Mouse (Mus musculus): ENCODE results near the gene Pgbd5. TPM values are rescaled to one million over a fixed set of nuclear protein-coding genes. Genes with fewer than 3 reads are reported as not detected.

Gene Pgbd5
- total RNA-seq, 2 experiments from 2014 or later = 208 to 221 TPM

DNA sequence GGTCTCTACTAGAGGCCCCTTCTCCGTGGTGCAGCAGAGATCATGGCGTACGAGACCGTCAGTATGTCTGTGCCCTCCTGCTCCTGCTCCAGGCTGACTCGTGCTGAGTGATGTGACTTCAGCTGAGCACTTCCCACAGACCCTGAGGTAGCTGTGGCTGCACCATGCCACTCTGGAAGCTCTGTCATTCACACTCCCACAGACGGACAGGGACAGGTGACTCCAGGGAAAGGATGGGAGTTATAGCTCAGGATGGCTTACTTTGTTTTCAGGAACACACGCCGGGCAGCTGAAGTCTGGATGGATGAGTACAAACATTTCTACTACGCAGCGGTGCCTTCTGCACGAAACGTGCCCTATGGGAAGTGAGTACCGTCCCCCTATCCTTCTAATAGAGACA lies 103.2 kb downstream of the Pgbd5 start:
- no peak overlapping the region for H3K27ac ChIP-seq
- DNase-seq (ENCODE audit: extremely low spot score in 1 of 2, low spot score in 2 of 2) = no peak
- no peak for TF ChIP-seq CTCF (IDR thresholded peaks at IDR 0.05)
- intact Hi-C loops (cut with DNase I) = no loop called here
- no peak overlapping the region for H3K4me3 ChIP-seq

- no peak for DNase-seq (ENCODE audit: extremely low spot score in 1 of 2, low spot score in 2 of 2)
- no peak for TF ChIP-seq CTCF (IDR thresholded peaks at IDR 0.05)
- Histone ChIP-seq H3K4me3 (no peak overlapping the region), H3K27ac (no peak overlapping the region)
- intact Hi-C loops (cut with DNase I) = no loop called here
Observed at GRCm38 (mm10) chr8:124331706-124332105, 107.8 kb downstream of the Pgbd5 start.

GRCm38 (mm10) chr8:124331094-124331493 lies 108.4 kb downstream of the Pgbd5 start:
- Histone ChIP-seq H3K27ac (no peak overlapping the region), H3K4me3 (no peak overlapping the region)
- TF ChIP-seq CTCF (IDR thresholded peaks at IDR 0.05) = no peak
- no peak for DNase-seq (ENCODE audit: extremely low spot score in 1 of 2, low spot score in 2 of 2)
- intact Hi-C loops (cut with DNase I) = no loop called here

DNA sequence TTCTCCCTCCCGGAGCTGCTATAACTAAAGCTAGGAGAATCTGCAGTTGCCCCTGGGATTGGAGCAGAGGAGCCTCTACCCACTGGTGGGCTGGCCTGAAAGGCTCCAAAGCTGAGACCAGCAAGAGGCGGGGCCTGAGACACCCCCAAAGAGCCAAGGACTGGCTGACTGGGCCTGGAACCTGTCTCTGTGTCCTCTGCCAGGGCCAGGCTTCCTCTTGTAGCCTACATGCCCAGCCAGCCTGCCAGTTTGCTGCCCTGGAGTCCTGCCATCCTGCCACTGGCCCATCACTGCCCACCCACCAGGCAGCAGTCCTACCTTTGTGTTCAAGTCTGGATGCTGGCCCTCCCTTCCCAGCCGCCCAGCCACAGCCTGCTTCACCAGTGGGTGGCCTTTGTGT lies 109.0 kb downstream of the Pgbd5 start:
- intact Hi-C loops (cut with DNase I) = no loop called here

DNA sequence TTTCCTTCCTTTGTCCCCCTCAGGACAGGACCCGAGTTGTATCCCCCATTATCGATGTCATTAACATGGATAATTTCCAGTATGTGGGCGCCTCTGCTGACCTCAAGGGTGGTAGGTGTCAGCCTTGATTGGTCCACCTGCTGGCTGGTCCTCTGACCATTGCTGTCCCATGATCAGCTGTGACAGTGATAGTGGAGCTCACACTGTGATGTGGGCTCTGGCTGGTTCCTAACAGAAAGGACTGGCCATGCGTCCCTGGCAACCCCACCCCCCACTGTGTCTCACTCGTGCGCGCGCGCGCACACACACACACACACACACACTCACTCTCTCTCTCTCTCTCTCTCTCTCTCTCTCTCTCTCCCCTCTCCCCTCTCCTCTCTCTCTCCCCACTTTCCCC lies 109.8 kb downstream of the Pgbd5 start:
- Histone ChIP-seq H3K4me3 (no peak overlapping the region), H3K27ac (no peak overlapping the region)
- TF ChIP-seq CTCF (IDR thresholded peaks at IDR 0.05) = no peak
- intact Hi-C loops (cut with DNase I) = no loop called here
- no peak for DNase-seq (ENCODE audit: extremely low spot score in 1 of 2, low spot score in 2 of 2)

More for the DNA sequence above, 109.0 kb downstream of the Pgbd5 start:
- Histone ChIP-seq H3K27ac (no peak overlapping the region), H3K4me3 (no peak overlapping the region)
- peak in 1 of 2 experiments; percentile 35 for DNase-seq (ENCODE audit: extremely low spot score in 1 of 2, low spot score in 2 of 2)
- no peak for TF ChIP-seq CTCF (IDR thresholded peaks at IDR 0.05)

DNA sequence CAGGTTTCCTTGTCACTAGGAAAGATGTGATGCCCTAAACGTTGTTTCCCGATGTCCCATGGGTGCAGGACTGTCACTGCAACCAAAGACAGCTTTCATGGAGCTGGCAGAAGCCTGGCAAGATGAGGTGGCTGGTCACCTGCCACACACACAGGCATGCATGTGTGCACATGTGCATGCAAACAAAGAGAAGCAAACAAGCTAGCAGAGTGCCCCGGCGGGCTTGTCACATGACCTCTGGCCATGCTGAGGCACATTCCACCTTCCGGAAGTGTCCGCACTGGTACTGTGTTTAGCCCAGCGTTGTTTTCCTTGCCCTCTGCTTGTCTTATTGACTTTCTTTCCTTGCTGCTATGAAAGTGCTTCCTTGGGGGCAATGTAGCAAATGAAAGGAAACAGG lies 111.2 kb downstream of the Pgbd5 start:
- no peak for DNase-seq (ENCODE audit: extremely low spot score in 1 of 2, low spot score in 2 of 2)
- intact Hi-C loops (cut with DNase I) = no loop called here
- Histone ChIP-seq H3K4me3 (no peak overlapping the region), H3K27ac (no peak overlapping the region)
- TF ChIP-seq CTCF (IDR thresholded peaks at IDR 0.05) = no peak

- DNase-seq (ENCODE audit: extremely low spot score in 1 of 2, low spot score in 2 of 2) = peak in 1 of 2 experiments; percentile 43
- Histone ChIP-seq H3K27ac (0 out of 2 replicates have a peak overlapping the region, but pooled peaks have one; percentile 24), H3K4me3 (no peak overlapping the region)
- TF ChIP-seq CTCF (IDR thresholded peaks at IDR 0.05) = no peak
- intact Hi-C loops (cut with DNase I) = loop anchor here (5.0 kb wide), 2 partner anchors 91 to 141 kb away; partner anchors contain the start of gene Galnt2
Observed at GRCm38 (mm10) chr8:124323356-124323755, 116.1 kb downstream of the Pgbd5 start.

DNA sequence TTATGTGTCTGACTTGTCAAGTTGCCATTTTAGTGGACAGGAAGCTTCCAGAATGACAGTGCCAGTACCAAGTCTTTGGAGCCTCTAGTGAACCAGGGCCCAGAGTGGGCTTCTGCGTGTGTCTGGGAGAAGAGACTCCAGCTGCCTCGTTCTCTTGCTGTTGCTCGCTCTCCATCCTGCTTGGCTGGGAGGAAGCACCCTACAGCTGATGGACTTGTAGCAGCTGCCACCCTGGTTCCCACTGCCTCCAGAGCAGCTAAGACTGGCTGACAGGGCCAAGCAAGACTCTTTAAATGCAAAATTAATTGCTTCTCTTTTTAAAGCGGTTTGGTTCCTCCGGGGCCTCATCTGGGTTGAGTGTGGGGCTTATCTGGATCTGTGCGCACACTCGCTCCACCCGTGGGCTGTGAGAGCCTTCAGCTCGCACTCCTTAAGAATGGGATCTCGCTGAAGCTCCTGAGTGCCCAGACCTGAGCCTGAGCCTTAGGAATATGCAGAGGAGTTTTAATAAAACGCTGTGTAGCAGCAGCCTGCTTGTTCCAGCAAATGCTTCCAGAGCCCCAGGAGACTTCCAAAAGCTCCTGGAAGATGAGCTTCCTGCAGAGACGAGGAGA lies 118.1 kb downstream of the Pgbd5 start:
- H3K27ac ChIP-seq = peak overlapping the region; percentile 49
- DNase-seq (ENCODE audit: extremely low spot score in 1 of 2, low spot score in 2 of 2) = no peak
- intact Hi-C loops (cut with DNase I) = loop anchor here (5.0 kb wide), 2 partner anchors 89 to 139 kb away; partner anchors contain the start of gene Galnt2

GRCm38 (mm10) chr8:124319316-124319652 lies 120.2 kb downstream of the Pgbd5 start:
- intact Hi-C loops (cut with DNase I) = no loop called here
- no peak for TF ChIP-seq CTCF (IDR thresholded peaks at IDR 0.05)
- Histone ChIP-seq H3K27ac (no peak overlapping the region), H3K4me3 (no peak overlapping the region)
- DNase-seq (ENCODE audit: extremely low spot score in 1 of 2, low spot score in 2 of 2) = no peak

More for the DNA sequence above, 118.1 kb downstream of the Pgbd5 start:
- H3K4me3 ChIP-seq = no peak overlapping the region
- TF ChIP-seq CTCF (IDR thresholded peaks at IDR 0.05) = no peak

Other genes starting within 250 kb of the Pgbd5 start
- gene Galnt2, start 208.3 kb downstream of the Pgbd5 start, total RNA-seq (2021) = 10 to 100 TPM; 53.0 to 58.8 TPM
- gene Cog2, start 81.1 kb upstream of the Pgbd5 start, total RNA-seq (2021) = 10 to 100 TPM; 35.1 to 46.5 TPM
- gene Agt, start 130.0 kb upstream of the Pgbd5 start, total RNA-seq (2021) = 10 to 100 TPM; 13.3 to 17.8 TPM
- gene Capn9, start 136.5 kb upstream of the Pgbd5 start, total RNA-seq (2021) = not detected
- 10 to 100 TPM; 56.2 to 59.4 TPM for gene 2310022B05Rik, start 223.7 kb upstream of the Pgbd5 start, total RNA-seq (2021)